Comparison of ENCODE assay signal across 16 mouse cellular contexts in the genomic region with DNA sequence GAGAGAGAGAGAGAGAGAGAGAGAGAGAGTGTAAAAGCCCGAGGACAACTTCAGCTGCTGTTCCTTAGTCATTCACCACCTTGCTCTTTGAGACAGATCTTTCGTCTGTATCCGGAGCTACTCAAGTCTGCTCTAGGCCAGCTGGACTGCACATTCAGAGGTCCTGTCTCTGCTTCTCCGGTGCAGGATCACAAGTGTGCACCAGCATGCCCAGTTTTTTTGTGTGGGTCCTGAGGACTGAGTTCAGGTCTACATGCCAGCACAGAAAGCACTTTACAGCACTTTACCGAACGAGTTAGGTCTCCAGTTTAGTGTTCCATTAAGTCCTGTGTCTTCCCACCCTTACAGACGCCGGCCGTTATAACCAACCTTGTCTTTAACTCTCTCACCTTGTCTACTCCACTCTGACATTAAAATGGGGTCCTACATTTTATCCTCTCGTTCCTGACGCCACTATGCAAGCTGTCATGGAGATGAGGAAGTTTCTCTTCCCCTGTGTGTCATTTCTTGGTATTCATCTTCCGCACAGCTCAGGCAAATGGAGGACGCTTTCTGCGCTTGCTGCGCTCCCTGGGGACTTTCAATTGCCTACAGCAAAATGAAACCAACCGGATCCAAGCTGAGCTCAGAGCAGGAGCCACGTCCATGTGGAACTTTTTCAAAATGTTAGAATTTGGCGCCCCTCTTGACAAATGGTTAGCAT.
DNase-seq lines count a peak whose midpoint lies in the region; ATAC-seq and TF ChIP-seq lines count a peak whose summit lies in the region.
"Had no signal": no experiment of that assay in that cellular context is flagged by ENCODE, and none has a peak within 500 bp of the region (broad histone marks: within the 10 kb centered on the region; RNA-seq: fewer than 3 reads in every experiment).

No protein-coding gene starts in this region.

- H3K27ac ChIP-seq in hindbrain, postnatal 0 days = no peak overlapping the region
- no peak overlapping the region for H3K27ac ChIP-seq in hindbrain, embryonic 13.5 days
- peak overlapping the region; percentile 43 for H3K27ac ChIP-seq in testis, adult 2 months (ENCODE audit: control insufficient read depth, insufficient read depth, low read depth, low read length)
- H3K27ac ChIP-seq in limb, embryonic 13.5 days = no peak overlapping the region
- H3K27ac ChIP-seq: embryonic facial prominence, embryonic 13.5 days; hindbrain, embryonic 12.5 days; liver, embryonic 13.5 days had no signal

- DNase-seq in hindbrain, postnatal 0 days (ENCODE audit: low spot score) = peak; percentile 21
- no peak for DNase-seq in testis, postnatal 10 days (ENCODE audit: low spot score)
- no peak for DNase-seq in ovary, adult 18-20 months (ENCODE audit: low spot score)
- DNase-seq in ovary, postnatal 10 days (ENCODE audit: low spot score) = no peak
- DNase-seq: cerebellum, postnatal 14 days; kidney, postnatal 36 days; liver, embryonic 13.5 days; right cerebral cortex, postnatal 4 days; thymus, postnatal 36 days had no signal

- no peaks in the 10 kb centered on the region for H3K9me3 ChIP-seq in hindbrain, postnatal 0 days (ENCODE audit: low read length)
- H3K9me3 ChIP-seq in hindbrain, embryonic 13.5 days = no peaks in the 10 kb centered on the region
- H3K9me3 ChIP-seq in limb, embryonic 13.5 days = no peaks in the 10 kb centered on the region
- H3K9me3 ChIP-seq: embryonic facial prominence, embryonic 13.5 days; G1E; hindbrain, embryonic 12.5 days; liver, embryonic 13.5 days; megakaryocyte, embryonic 14.5 days had no signal

- no peak overlapping the region for H3K4me2 ChIP-seq in hindbrain, postnatal 0 days (ENCODE audit: low read depth, low read length)
- no peak overlapping the region for H3K4me2 ChIP-seq in hindbrain, embryonic 13.5 days
- H3K4me2 ChIP-seq in limb, embryonic 13.5 days (replicated peaks) = peak overlapping the region; percentile 28; the same call in 1 of the 2 replicates
- H3K4me2 ChIP-seq: embryonic facial prominence, embryonic 13.5 days; hindbrain, embryonic 12.5 days; liver, embryonic 13.5 days had no signal

- no peaks in the 10 kb centered on the region for H3K27me3 ChIP-seq in hindbrain, postnatal 0 days (ENCODE audit: insufficient read depth, low read length)
- H3K27me3 ChIP-seq in hindbrain, embryonic 13.5 days = no peaks in the 10 kb centered on the region
- no peaks in the 10 kb centered on the region for H3K27me3 ChIP-seq in testis, adult 2 months (ENCODE audit: control insufficient read depth, insufficient read depth, low read length)
- H3K27me3 ChIP-seq in limb, embryonic 13.5 days = no peaks in the 10 kb centered on the region
- H3K27me3 ChIP-seq: embryonic facial prominence, embryonic 13.5 days; liver, embryonic 13.5 days had no signal

- H3K4me3 ChIP-seq in hindbrain, postnatal 0 days (ENCODE audit: low read length) = no peak overlapping the region
- no peak overlapping the region for H3K4me3 ChIP-seq in hindbrain, embryonic 13.5 days
- peak overlapping the region; percentile 30 for H3K4me3 ChIP-seq in testis, adult 2 months (ENCODE audit: control insufficient read depth, low read depth, low read length)
- no peak overlapping the region for H3K4me3 ChIP-seq in limb, embryonic 13.5 days
- H3K4me3 ChIP-seq: embryonic facial prominence, embryonic 13.5 days; hindbrain, embryonic 12.5 days; liver, embryonic 13.5 days; megakaryocyte, embryonic 14.5 days had no signal

- peaks cover 10% of the 10 kb centered on the region; the same call in 1 of the 2 replicates for H3K4me1 ChIP-seq in hindbrain, postnatal 0 days (ENCODE audit: insufficient read depth, low read length)
- H3K4me1 ChIP-seq in hindbrain, embryonic 13.5 days (replicated peaks) = peaks cover 26% of the 10 kb centered on the region
- no peaks in the 10 kb centered on the region; the same call in none of the 2 replicates for H3K4me1 ChIP-seq in testis, adult 2 months (ENCODE audit: control insufficient read depth, insufficient read depth, low read length)
- H3K4me1 ChIP-seq in limb, embryonic 13.5 days = peaks cover 44% of the 10 kb centered on the region
- H3K4me1 ChIP-seq: liver, embryonic 13.5 days; megakaryocyte, embryonic 14.5 days had no signal

- no peak overlapping the region for H3K9ac ChIP-seq in hindbrain, postnatal 0 days (replicated peaks; ENCODE audit: low read length)
- H3K9ac ChIP-seq in hindbrain, embryonic 13.5 days = no peak overlapping the region
- no peak overlapping the region for H3K9ac ChIP-seq in limb, embryonic 13.5 days
- H3K9ac ChIP-seq: embryonic facial prominence, embryonic 13.5 days; hindbrain, embryonic 12.5 days; liver, embryonic 13.5 days had no signal

- H3K36me3 ChIP-seq in hindbrain, postnatal 0 days (ENCODE audit: insufficient read depth, low read length) = no peaks in the 10 kb centered on the region
- no peaks in the 10 kb centered on the region for H3K36me3 ChIP-seq in hindbrain, embryonic 13.5 days
- H3K36me3 ChIP-seq in testis, adult 2 months (ENCODE audit: control insufficient read depth, insufficient read depth, low read length) = no peaks in the 10 kb centered on the region
- H3K36me3 ChIP-seq in limb, embryonic 13.5 days = no peaks in the 10 kb centered on the region
- H3K36me3 ChIP-seq: embryonic facial prominence, embryonic 13.5 days; G1E; hindbrain, embryonic 12.5 days; liver, embryonic 13.5 days had no signal

- TF ChIP-seq POLR2A in testis, adult 2 months (IDR thresholded peaks at IDR 0.05; ENCODE audit: control insufficient read depth, low read depth, low read length) = no peak

- 69% methylated on average over 18 of the region's 18 CpGs for WGBS in hindbrain, postnatal 0 days
- WGBS in hindbrain, embryonic 13.5 days = 70% methylated on average over 18 of the region's 18 CpGs
- 62% methylated on average over 18 of the region's 18 CpGs for WGBS in limb, embryonic 13.5 days

- no peak for ATAC-seq in hindbrain, postnatal 0 days
- ATAC-seq in hindbrain, embryonic 13.5 days (ENCODE audit: low FRiP score) = no peak
- no peak for ATAC-seq in limb, embryonic 13.5 days (ENCODE audit: low FRiP score, low read depth)

- TF ChIP-seq CTCF in hindbrain, postnatal 0 days (IDR thresholded peaks at IDR 0.05; ENCODE audit: low read depth) = no peak
- TF ChIP-seq CTCF in testis, adult 2 months (IDR thresholded peaks at IDR 0.05; ENCODE audit: control insufficient read depth, insufficient read depth, insufficient replicate concordance, low read depth, low read length) = no peak
